17 mouse cellular contexts compared by ENCODE assay signal in the genomic region with DNA sequence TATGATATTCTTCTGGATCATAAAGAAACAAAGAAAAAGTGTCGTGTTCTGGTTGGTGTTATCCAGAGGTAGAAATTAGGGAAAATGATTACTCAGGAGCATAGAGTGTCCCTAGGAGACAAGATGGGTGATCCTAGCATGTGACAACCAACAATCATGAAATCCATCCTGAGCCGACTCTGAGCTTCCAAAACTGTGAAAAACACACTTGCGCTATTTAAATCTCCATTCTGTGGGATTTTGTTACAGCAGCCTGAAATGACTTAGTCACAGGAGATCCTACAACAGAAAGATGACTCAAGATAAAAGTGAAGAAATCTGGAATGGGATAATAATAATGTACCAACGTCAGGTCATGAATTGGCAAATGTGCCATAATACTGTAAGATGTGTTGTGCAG.
"Had no signal": no experiment of that assay in that cellular context is flagged by ENCODE, and none has a peak within 500 bp of the region (broad histone marks: within the 10 kb centered on the region; RNA-seq: fewer than 3 reads in every experiment).

No protein-coding gene starts in this region.

- DNase-seq: left cerebral cortex, postnatal 4 days; liver; liver, embryonic 13.5 days; liver, postnatal 0 days; lung, adult 18-20 months; lung, adult 2 months; lung, embryonic 14.5 days; lung, postnatal 10 days; lung, postnatal 14 days; lung, postnatal 36 days; lung, postnatal 4 days; midbrain, embryonic 14.5 days had no signal

- ATAC-seq: liver, embryonic 12.5 days; liver, postnatal 0 days; lung, postnatal 0 days; midbrain, embryonic 13.5 days; midbrain, embryonic 15.5 days; midbrain, embryonic 16.5 days had no signal
